Mouse (Mus musculus) E14TG2a.4 (cell line): ENCODE results near the gene Evx1.
"Not testable (repeated sequence)": the region's sequence is repeated elsewhere in the genome, so short reads cannot be mapped to it uniquely, and the experiment has no call there.

Experiments used
- H3K27me3 ChIP-seq: 2 replicates; pipeline ENCODE4 v1.6.1; 2014; ENCODE audit warnings: low read length, control low read depth; ENCODE audit not compliant: insufficient read depth
- H3K36me3 ChIP-seq: 2 replicates; pipeline ENCODE4 v1.6.1; 2014; ENCODE audit warnings: low read length, control low read depth; ENCODE audit not compliant: insufficient read depth
- H3K4me1 ChIP-seq: replicated peaks from 2 replicates; pipeline ENCODE4 v1.6.1; 2014; ENCODE audit warnings: low read depth, low read length, control low read depth
- H3K4me3 ChIP-seq: replicated peaks from 2 replicates; pipeline ENCODE4 v1.5.1; 2014; ENCODE audit warnings: mild to moderate bottlenecking, low read length
- H3K9me3 ChIP-seq: 2 replicates; pipeline ENCODE4 v1.6.1; 2014; ENCODE audit warnings: low read length, control low read depth
- CTCF ChIP-seq: conservative IDR thresholded peaks from 2 replicates; pipeline ENCODE4 v1.5.1; 2014; ENCODE audit warnings: low read length
- NANOG ChIP-seq: IDR thresholded peaks from 2 replicates; pipeline ENCODE4 v1.6.1; 2014; ENCODE audit warnings: borderline replicate concordance, low read length, mixed read lengths
- POU5F1 ChIP-seq: IDR thresholded peaks from 2 replicates; pipeline ENCODE4 v1.6.1; 2014; ENCODE audit warnings: low read length, borderline replicate concordance

The Evx1 gene

DNA sequence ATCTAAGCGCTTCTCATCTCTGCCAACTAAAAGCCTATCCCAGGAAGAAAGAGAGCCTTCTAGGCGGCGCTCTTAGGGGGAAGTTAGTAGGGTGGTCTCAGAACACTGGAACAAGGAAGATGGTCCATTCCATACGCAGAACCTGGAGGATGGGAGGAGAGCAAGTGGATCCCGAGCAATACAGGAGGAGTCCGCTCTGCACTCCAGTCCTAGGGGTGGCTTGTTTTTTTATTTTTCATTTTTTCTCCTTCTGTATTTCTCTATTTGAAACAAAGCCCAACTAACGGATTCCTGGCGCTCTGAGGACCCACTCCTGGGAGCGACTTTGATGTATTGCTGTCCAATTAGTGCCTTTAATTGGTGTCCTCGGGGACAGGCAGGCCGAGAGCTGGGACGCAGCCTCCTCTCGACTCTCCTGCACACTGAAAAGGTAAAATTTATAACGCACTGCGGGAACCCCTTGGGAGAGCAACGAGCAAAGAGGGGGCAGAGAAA, 9.5 kb downstream of the Evx1 start:
- TF ChIP-seq POU5F1, result no peak
- no peak for TF ChIP-seq CTCF
- no peak for TF ChIP-seq NANOG
- H3K4me1 ChIP-seq, result peaks cover 32% of the 10 kb centered on the region

DNA sequence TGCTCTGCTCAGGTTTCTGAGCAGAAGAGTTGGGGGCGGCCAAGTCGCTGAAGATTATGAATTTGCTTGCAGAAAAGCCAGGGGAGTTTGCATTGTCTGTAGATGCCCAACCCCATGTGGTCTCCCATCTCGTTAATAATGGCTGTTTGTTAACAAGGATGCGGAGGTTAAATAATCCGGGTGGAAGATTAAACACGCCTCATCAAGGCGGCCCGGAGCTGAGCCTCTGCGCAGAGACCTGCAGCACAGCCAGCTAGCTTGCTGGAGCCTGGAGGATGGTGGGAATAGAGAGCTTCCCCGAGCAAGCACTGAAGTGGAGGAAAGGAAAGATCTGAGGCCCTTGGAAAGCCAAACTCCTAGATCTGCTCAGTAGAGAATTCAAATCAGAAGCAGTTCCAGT, 10.0 kb downstream of the Evx1 start:
- Histone ChIP-seq H3K4me1 (peaks cover 26% of the 10 kb centered on the region), H3K4me3 (no peak overlapping the region), H3K9me3 (no peaks in the 10 kb centered on the region), H3K36me3 (no peaks in the 10 kb centered on the region), H3K27me3 (peaks cover 85% of the 10 kb centered on the region)
- TF ChIP-seq CTCF (no peak), NANOG (no peak), POU5F1 (no peak)

More for the DNA sequence above, 9.5 kb downstream of the Evx1 start:
- H3K36me3 ChIP-seq, result no peaks in the 10 kb centered on the region
- H3K27me3 ChIP-seq, result peaks cover 85% of the 10 kb centered on the region
- H3K4me3 ChIP-seq, result 0 out of 2 replicates have a peak overlapping the region, but pooled peaks have one; percentile 49
- H3K9me3 ChIP-seq, result no peaks in the 10 kb centered on the region

DNA sequence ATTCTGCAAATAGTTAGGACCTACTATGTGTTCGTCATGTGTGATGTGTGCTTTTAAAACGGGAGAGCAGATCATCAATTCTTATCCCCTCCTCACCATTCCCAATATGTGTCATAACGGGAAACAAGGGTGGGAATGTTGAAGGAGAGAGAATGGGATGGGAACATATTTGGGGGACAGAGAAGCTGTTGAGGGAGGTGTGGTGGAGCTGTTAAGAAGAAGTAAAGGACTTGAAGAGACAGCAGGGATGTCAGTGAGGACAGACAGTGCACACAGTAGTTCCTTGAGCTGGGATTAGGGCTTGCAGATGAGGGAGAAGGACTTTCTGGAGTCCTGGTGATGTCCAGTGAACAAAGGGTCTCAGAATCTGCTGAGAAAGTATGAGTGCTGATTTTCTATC, 10.8 kb downstream of the Evx1 start:
- TF ChIP-seq NANOG, result no peak
- TF ChIP-seq POU5F1, result no peak
- no peak for TF ChIP-seq CTCF
- Histone ChIP-seq H3K4me1 (peaks cover 21% of the 10 kb centered on the region), H3K27me3 (peaks cover 83% of the 10 kb centered on the region), H3K9me3 (no peaks in the 10 kb centered on the region), H3K36me3 (no peaks in the 10 kb centered on the region), H3K4me3 (no peak overlapping the region)

DNA sequence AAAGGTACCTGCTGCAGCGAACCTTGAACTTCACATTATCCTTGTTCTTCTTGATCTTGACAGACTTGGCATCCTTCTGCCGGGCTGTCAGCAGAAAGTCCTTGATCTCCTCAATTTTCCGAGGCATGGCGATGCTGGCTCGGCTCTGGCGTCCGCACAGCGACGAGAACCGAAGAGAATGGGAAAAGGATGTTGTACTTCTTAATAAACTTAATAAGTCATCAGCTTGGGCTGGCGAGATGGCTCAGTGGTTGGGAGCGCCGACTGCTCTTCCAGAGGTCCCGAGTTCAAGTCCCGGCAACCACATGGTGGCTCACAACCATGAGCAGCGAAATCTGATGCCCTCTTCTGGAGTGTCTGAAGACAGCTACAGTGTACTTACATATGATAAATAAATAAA, 33.5 kb downstream of the Evx1 start:
- H3K9me3 ChIP-seq, result peaks cover 33% of the 10 kb centered on the region
- H3K36me3 ChIP-seq, H3K4me1 ChIP-seq, H3K4me3 ChIP-seq, H3K27me3 ChIP-seq: not testable (repeated sequence)

DNA sequence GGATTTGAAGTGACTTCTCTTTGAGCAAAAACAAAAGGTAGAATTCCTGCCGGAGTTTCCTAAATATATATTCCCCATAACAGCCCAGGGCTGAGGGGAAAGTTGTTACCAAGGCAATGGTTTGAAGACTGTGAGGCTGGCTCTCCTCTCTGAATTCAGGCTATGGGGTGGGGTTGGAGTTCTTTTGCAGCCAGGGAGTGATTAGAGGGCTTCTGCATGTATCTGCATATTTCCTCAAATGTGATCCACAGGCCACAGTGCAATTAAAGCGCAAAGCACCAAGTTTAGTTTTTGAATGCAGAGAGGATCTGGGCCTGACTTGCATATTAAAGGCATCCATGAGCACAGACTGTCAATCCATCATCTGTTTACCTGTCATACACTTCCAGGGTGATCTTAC, 52.7 kb downstream of the Evx1 start:
- peaks cover 8% of the 10 kb centered on the region for H3K27me3 ChIP-seq
- H3K9me3 ChIP-seq, result no peaks in the 10 kb centered on the region
- no peak overlapping the region for H3K4me3 ChIP-seq
- no peak for TF ChIP-seq POU5F1
- TF ChIP-seq NANOG, result no peak
- no peak for TF ChIP-seq CTCF
- no peaks in the 10 kb centered on the region for H3K4me1 ChIP-seq
- no peaks in the 10 kb centered on the region for H3K36me3 ChIP-seq

DNA sequence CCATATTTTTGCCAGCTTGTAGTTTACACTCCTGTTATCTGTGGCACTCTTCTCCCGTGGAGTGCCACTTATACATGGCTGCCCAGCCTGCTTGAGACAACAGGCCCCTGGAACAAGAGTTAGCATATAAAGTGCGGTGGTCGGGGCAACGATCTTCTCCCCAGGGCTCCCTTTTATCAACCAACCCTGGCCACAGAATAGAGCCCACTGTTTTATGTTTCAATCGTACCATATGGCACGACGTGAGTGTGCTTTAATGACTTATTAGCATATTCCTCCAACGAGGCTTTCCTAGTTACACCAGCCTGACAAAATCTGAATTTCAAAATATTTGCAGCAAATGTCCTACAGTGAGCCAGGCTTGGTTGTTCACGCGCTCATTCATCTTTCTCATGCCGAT, 53.2 kb downstream of the Evx1 start:
- TF ChIP-seq NANOG (no peak), CTCF (no peak), POU5F1 (no peak)
- Histone ChIP-seq H3K4me1 (no peaks in the 10 kb centered on the region), H3K36me3 (no peaks in the 10 kb centered on the region), H3K27me3 (peaks cover 8% of the 10 kb centered on the region), H3K4me3 (no peak overlapping the region), H3K9me3 (no peaks in the 10 kb centered on the region)

DNA sequence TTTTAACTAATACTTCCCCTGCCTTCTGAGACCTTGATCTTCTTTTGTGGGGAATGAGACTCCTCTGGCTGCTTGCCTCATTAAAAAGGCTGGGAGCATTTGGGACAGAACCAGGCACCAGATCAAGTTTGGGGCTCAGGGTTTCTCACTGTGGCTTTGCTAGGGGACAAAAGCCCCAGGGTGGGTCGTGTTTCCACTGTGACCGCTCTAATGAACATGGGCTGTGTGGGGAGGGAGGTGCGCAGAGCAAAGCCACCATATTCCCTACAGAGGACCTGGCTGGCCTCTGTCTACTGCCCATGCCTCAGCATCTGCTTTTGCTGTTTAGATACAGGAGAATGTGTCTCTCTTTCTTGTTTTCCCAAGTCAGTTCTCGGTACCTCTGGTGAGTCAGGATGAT, 53.8 kb downstream of the Evx1 start:
- Histone ChIP-seq H3K27me3 (peaks cover 8% of the 10 kb centered on the region), H3K9me3 (no peaks in the 10 kb centered on the region), H3K4me1 (no peaks in the 10 kb centered on the region), H3K36me3 (no peaks in the 10 kb centered on the region), H3K4me3 (no peak overlapping the region)
- TF ChIP-seq CTCF, result no peak
- no peak for TF ChIP-seq NANOG
- no peak for TF ChIP-seq POU5F1
